Mouse (Mus musculus) intestine, embryonic 16.5 days (tissue): ENCODE results near the gene Asic2. TPM values are rescaled to one million over a fixed set of nuclear protein-coding genes. Genes with fewer than 3 reads are reported as not detected.

Source experiments
- ATAC-seq: fragments of 200-750 bp; cut with Nextera tagmentation; 2 replicates; pipeline ENCODE4 v1.8.0; 2017; ENCODE audit warnings: moderate TSS enrichment, moderate library complexity
- H3K27ac ChIP-seq: fragments of 300-500 bp; sonication (generic); 2 replicates; pipeline ENCODE4 v1.5.1; 2014; ENCODE audit warnings: mild to moderate bottlenecking, low read length
- H3K27me3 ChIP-seq: fragments of 300-500 bp; sonication (generic); replicated peaks from 2 replicates; pipeline ENCODE4 v1.6.1; 2014; ENCODE audit warnings: low read length, control low read depth, mixed read lengths; ENCODE audit not compliant: control insufficient read depth, insufficient read depth
- H3K36me3 ChIP-seq: fragments of 300-500 bp; sonication (generic); 2 replicates; pipeline ENCODE4 v1.6.1; 2014; ENCODE audit warnings: low read length, control low read depth; ENCODE audit not compliant: control insufficient read depth, insufficient read depth
- H3K4me1 ChIP-seq: fragments of 300-500 bp; sonication (generic); 2 replicates; pipeline ENCODE4 v1.6.1; 2014; ENCODE audit warnings: low read length, control low read depth, mixed read lengths; ENCODE audit not compliant: control insufficient read depth, insufficient read depth
- H3K4me2 ChIP-seq: fragments of 300-500 bp; sonication (generic); 2 replicates; pipeline ENCODE4 v1.6.1; 2014; ENCODE audit warnings: low read depth, low read length, control low read depth
- H3K4me3 ChIP-seq: fragments of 300-500 bp; sonication (generic); 2 replicates; pipeline ENCODE4 v1.5.1; 2014; ENCODE audit warnings: mild to moderate bottlenecking, low read length
- H3K9ac ChIP-seq: fragments of 300-500 bp; sonication (generic); 2 replicates; pipeline ENCODE4 v1.6.1; 2014; ENCODE audit warnings: low read depth, low read length
- H3K9me3 ChIP-seq: fragments of 300-500 bp; sonication (generic); 2 replicates; pipeline ENCODE4 v1.6.1; 2016; ENCODE audit warnings: low read length, control low read depth; ENCODE audit not compliant: control insufficient read depth
- WGBS: fragments of 180-500 bp; shearing (Covaris S2); extraction: QIAGEN DNeasy Blood & Tissue Kit; methylation state at CpG from one replicate; pipeline ENCODE4 v1.1.7; 2014; 5-methylcytosine and 5-hydroxymethylcytosine counted together
- polyA plus RNA-seq: library from polyadenylated mRNA; unstranded; fragments of >200 nt; fragmentation: Nextera tagmentation; extraction: Ambion mirVana; gene quantifications from 2 replicates; pipeline ENCODE4 v1.2.1, GENCODE M21; 2015

Gene Asic2
- polyA plus RNA-seq, 1 experiment from 2014 or later, result 0.15 TPM

- H3K9ac ChIP-seq, result no peak overlapping the region
- 12% methylated on average over 15 of the region's 15 CpGs for WGBS
- peaks cover 16% of the 10 kb centered on the region for H3K27me3 ChIP-seq
- no peaks in the 10 kb centered on the region for H3K4me1 ChIP-seq
- H3K4me3 ChIP-seq, result no peak overlapping the region
- H3K27ac ChIP-seq, result no peak overlapping the region
- ATAC-seq, result no peak
- no peak overlapping the region for H3K4me2 ChIP-seq
- no peaks in the 10 kb centered on the region for H3K36me3 ChIP-seq
- no peaks in the 10 kb centered on the region for H3K9me3 ChIP-seq
Measured at GRCm38 (mm10) chr11:81966626-81967289, 1.5 kb downstream of the Asic2 start.

- H3K27me3 ChIP-seq, result peaks cover 16% of the 10 kb centered on the region
- no peak overlapping the region for H3K27ac ChIP-seq
- 68% methylated on average over 11 of the region's 11 CpGs for WGBS
- H3K4me3 ChIP-seq, result no peak overlapping the region
- no peaks in the 10 kb centered on the region for H3K9me3 ChIP-seq
- no peaks in the 10 kb centered on the region for H3K4me1 ChIP-seq
- ATAC-seq, result no peak
- H3K36me3 ChIP-seq, result no peaks in the 10 kb centered on the region
- H3K9ac ChIP-seq, result no peak overlapping the region
- no peak overlapping the region for H3K4me2 ChIP-seq
Measured at GRCm38 (mm10) chr11:81965653-81966625, 2.3 kb downstream of the Asic2 start.

GRCm38 (mm10) chr11:81964561-81964960 lies 3.7 kb downstream of the Asic2 start:
- ATAC-seq, result no peak
- Histone ChIP-seq H3K9ac (no peak overlapping the region), H3K27ac (no peak overlapping the region), H3K27me3 (peaks cover 13% of the 10 kb centered on the region; the same call in 1 of the 2 replicates), H3K4me3 (no peak overlapping the region), H3K36me3 (no peaks in the 10 kb centered on the region), H3K4me2 (no peak overlapping the region), H3K4me1 (no peaks in the 10 kb centered on the region), H3K9me3 (no peaks in the 10 kb centered on the region)
- WGBS, result 86% methylated on average over 4 of the region's 4 CpGs

- Histone ChIP-seq H3K4me2 (no peak overlapping the region), H3K27ac (no peak overlapping the region), H3K4me3 (no peak overlapping the region), H3K27me3 (no peaks in the 10 kb centered on the region), H3K36me3 (no peaks in the 10 kb centered on the region), H3K9ac (no peak overlapping the region), H3K4me1 (no peaks in the 10 kb centered on the region), H3K9me3 (no peaks in the 10 kb centered on the region)
- ATAC-seq, result no peak
- 55% methylated on average over 4 of the region's 4 CpGs for WGBS
Measured at GRCm38 (mm10) chr11:81954398-81954797, 13.9 kb downstream of the Asic2 start.

- H3K9ac ChIP-seq, result no peak overlapping the region
- no peak overlapping the region for H3K27ac ChIP-seq
- H3K4me3 ChIP-seq, result no peak overlapping the region
- H3K4me1 ChIP-seq, result no peaks in the 10 kb centered on the region
- no peak overlapping the region for H3K4me2 ChIP-seq
- no peaks in the 10 kb centered on the region for H3K27me3 ChIP-seq
- no peak for ATAC-seq
- 77% methylated on average over 1 of the region's 1 CpGs for WGBS
- H3K36me3 ChIP-seq, result no peaks in the 10 kb centered on the region
- no peaks in the 10 kb centered on the region for H3K9me3 ChIP-seq
Measured at GRCm38 (mm10) chr11:81948021-81948420, 20.2 kb downstream of the Asic2 start.

GRCm38 (mm10) chr11:81942167-81942566 lies 26.1 kb downstream of the Asic2 start:
- no peak overlapping the region for H3K4me3 ChIP-seq
- no peaks in the 10 kb centered on the region for H3K9me3 ChIP-seq
- H3K27me3 ChIP-seq, result no peaks in the 10 kb centered on the region
- H3K9ac ChIP-seq, result no peak overlapping the region
- H3K4me1 ChIP-seq, result no peaks in the 10 kb centered on the region
- no peaks in the 10 kb centered on the region for H3K36me3 ChIP-seq
- 100% methylated on average over 1 of the region's 1 CpGs for WGBS
- no peak overlapping the region for H3K4me2 ChIP-seq
- no peak for ATAC-seq
- H3K27ac ChIP-seq, result no peak overlapping the region

GRCm38 (mm10) chr11:81940988-81941387 lies 27.3 kb downstream of the Asic2 start:
- H3K9ac ChIP-seq, result no peak overlapping the region
- no peak overlapping the region for H3K27ac ChIP-seq
- 21% methylated on average over 1 of the region's 1 CpGs for WGBS
- H3K4me2 ChIP-seq, result no peak overlapping the region
- no peak overlapping the region for H3K4me3 ChIP-seq
- no peak for ATAC-seq
- no peaks in the 10 kb centered on the region for H3K27me3 ChIP-seq
- no peaks in the 10 kb centered on the region for H3K4me1 ChIP-seq
- no peaks in the 10 kb centered on the region for H3K9me3 ChIP-seq
- no peaks in the 10 kb centered on the region for H3K36me3 ChIP-seq

- Histone ChIP-seq H3K27ac (no peak overlapping the region), H3K27me3 (no peaks in the 10 kb centered on the region), H3K9me3 (no peaks in the 10 kb centered on the region), H3K4me2 (no peak overlapping the region), H3K9ac (no peak overlapping the region), H3K4me1 (no peaks in the 10 kb centered on the region), H3K4me3 (no peak overlapping the region), H3K36me3 (no peaks in the 10 kb centered on the region)
- ATAC-seq, result no peak
- 96% methylated on average over 1 of the region's 1 CpGs for WGBS
Measured at GRCm38 (mm10) chr11:81937516-81937915, 30.7 kb downstream of the Asic2 start.

GRCm38 (mm10) chr11:81926393-81926792 lies 41.9 kb downstream of the Asic2 start:
- Histone ChIP-seq H3K4me3 (no peak overlapping the region), H3K9me3 (no peaks in the 10 kb centered on the region), H3K9ac (no peak overlapping the region), H3K4me2 (no peak overlapping the region), H3K27me3 (no peaks in the 10 kb centered on the region), H3K27ac (no peak overlapping the region), H3K36me3 (no peaks in the 10 kb centered on the region), H3K4me1 (no peaks in the 10 kb centered on the region)
- ATAC-seq, result no peak
